Mouse (Mus musculus): ENCODE results near the gene Cd82. TPM values are rescaled to one million over a fixed set of nuclear protein-coding genes. Genes with fewer than 3 reads are reported as not detected.

Gene Cd82
- total and polyA plus RNA-seq, 3 experiments, result 177 to 294 (median 215) TPM

GRCm38 (mm10) chr2:93428004-93428531 lies 34.9 kb downstream of the Cd82 start (continued):
- TF ChIP-seq ZMIZ1 (IDR thresholded peaks at IDR 0.05; ENCODE audit: low read depth, low read length), result 0 out of 2 replicates have a peak, but pooled peaks have one; percentile 16

- H3K4me1 ChIP-seq (ENCODE audit: control insufficient read depth in 1 of 2, insufficient read depth in 2 of 2), result peaks cover 70 to 95% of the 10 kb centered on the region in 2 experiments
- no peaks in the 10 kb centered on the region for H3K27me3 ChIP-seq (replicated peaks)
- peak overlapping the region; percentile 32; the same call in 1 of the 2 replicates for H3K4me2 ChIP-seq (ENCODE audit: insufficient read depth, low read depth, poor library complexity, severe bottlenecking)
- no peaks in the 10 kb centered on the region for H3K9me3 ChIP-seq (replicated peaks; ENCODE audit: low read length)
- H3K9ac ChIP-seq (ENCODE audit: insufficient read depth, low read depth), result 0 out of 2 replicates have a peak overlapping the region, but pooled peaks have one; percentile 1
- no peaks in the 10 kb centered on the region for H3K79me2 ChIP-seq (replicated peaks; ENCODE audit: control insufficient read depth, extremely low read depth, insufficient read depth, poor library complexity, severe bottlenecking)
- DNase-seq (ENCODE audit: extremely low read depth), result peak; percentile 97
- peaks cover 29 to 68% of the 10 kb centered on the region in 2 experiments for H3K36me3 ChIP-seq (replicated peaks in 1 of 2; ENCODE audit: control insufficient read depth in 1 of 2, insufficient read depth in 1 of 2, low read length in 1 of 2)
- peak overlapping the region; percentile 93 for H3K27ac ChIP-seq (ENCODE audit: insufficient read depth, low read depth)
- TF ChIP-seq USF1 (IDR thresholded peaks at IDR 0.05; ENCODE audit: low read depth, low read length) (no peak), ELF1 (IDR thresholded peaks at IDR 0.05; ENCODE audit: low read depth, low read length) (0 out of 2 replicates have a peak, but pooled peaks have one; percentile 39), HCFC1 (IDR thresholded peaks at IDR 0.05; ENCODE audit: low read depth, low read length) (peak; percentile 4; the same call in 1 of the 2 replicates), ZKSCAN1 (IDR thresholded peaks at IDR 0.05; ENCODE audit: borderline replicate concordance, low read depth, low read length) (no peak), EP300 (IDR thresholded peaks at IDR 0.05; ENCODE audit: low read length) (peak; percentile 89), E2F4 (IDR thresholded peaks at IDR 0.05; ENCODE audit: insufficient replicate concordance, low read depth, low read length) (no peak), RCOR1 (conservative IDR thresholded peaks at IDR 0.05; ENCODE audit: low read depth, low read length) (no peak), ZNF384 (IDR thresholded peaks at IDR 0.05; ENCODE audit: low read depth, low read length) (no peak), SMC3 (IDR thresholded peaks at IDR 0.05; ENCODE audit: low read depth, low read length) (no peak), TCF12 (IDR thresholded peaks at IDR 0.05; ENCODE audit: low read depth, low read length) (peak; percentile 92), ETS1 (conservative IDR thresholded peaks at IDR 0.05; ENCODE audit: low read depth, low read length) (peak; percentile 97), MAFK (IDR thresholded peaks at IDR 0.05; ENCODE audit: insufficient replicate concordance, low read length) (0 out of 2 replicates have a peak, but pooled peaks have one; percentile 62), CHD2 (IDR thresholded peaks at IDR 0.05; ENCODE audit: low read length) (peak; percentile 34), MAZ (IDR thresholded peaks at IDR 0.05; ENCODE audit: low read depth, low read length) (0 out of 2 replicates have a peak, but pooled peaks have one; percentile 21), BHLHE40 (IDR thresholded peaks at IDR 0.05; ENCODE audit: low read depth, low read length) (peak; percentile 86), NRF1 (IDR thresholded peaks at IDR 0.05; ENCODE audit: low read depth, low read length) (0 out of 2 replicates have a peak, but pooled peaks have one; percentile 31), KAT2A (IDR thresholded peaks at IDR 0.05; ENCODE audit: insufficient replicate concordance, low read length) (0 out of 2 replicates have a peak, but pooled peaks have one; percentile 50), ZC3H11A (IDR thresholded peaks at IDR 0.05; ENCODE audit: low read depth, low read length) (no peak), CHD1 (IDR thresholded peaks at IDR 0.05; ENCODE audit: low read depth, low read length) (no peak), POLR2A (IDR thresholded peaks at IDR 0.05; ENCODE audit: low read depth, low read length) (no peak), IRF4 (IDR thresholded peaks at IDR 0.05; ENCODE audit: low read depth, low read length) (peak; percentile 77; the same call in 1 of the 2 replicates), PAX5 (IDR thresholded peaks at IDR 0.05; ENCODE audit: low read length) (no peak), GABPA (IDR thresholded peaks at IDR 0.05; ENCODE audit: insufficient replicate concordance, low read depth, low read length) (peak; percentile 54; the same call in 1 of the 2 replicates), USF2 (conservative IDR thresholded peaks at IDR 0.05; ENCODE audit: low read depth, low read length) (no peak), NELFE (IDR thresholded peaks at IDR 0.05; ENCODE audit: low read depth, low read length) (no peak), MEF2A (IDR thresholded peaks at IDR 0.05; ENCODE audit: borderline replicate concordance, low read depth, low read length) (peak; percentile 94), SIN3A (IDR thresholded peaks at IDR 0.05; ENCODE audit: low read length) (0 out of 2 replicates have a peak, but pooled peaks have one; percentile 25), POLR2AphosphoS2 (IDR thresholded peaks at IDR 0.05; ENCODE audit: low read depth, low read length) (no peak), JUN (IDR thresholded peaks at IDR 0.05; ENCODE audit: insufficient read depth, low read depth, low read length) (peak; percentile 74), JUND (conservative IDR thresholded peaks at IDR 0.05; ENCODE audit: low read depth, low read length) (peak; percentile 61; the same call in 1 of the 2 replicates)
- dilution Hi-C loops (cut with MboI; ENCODE audit: extremely low pct_ligation_motif_present, extremely low pct_unique_long_range_greater_than_20kb, low sequenced_read_pairs) (no loop called here), in situ Hi-C loops (cut with MboI; ENCODE audit: low pct_ligation_motif_present, low pct_unique_long_range_greater_than_20kb, low sequenced_read_pairs) (no loop called here)
- H3K4me3 ChIP-seq (replicated peaks in 1 of 3; ENCODE audit: low read depth in 2 of 3, low read length in 2 of 3, poor library complexity in 1 of 3), result no peak overlapping the region
These were observed 35.8 kb downstream of the Cd82 start for GRCm38 (mm10) chr2:93427000-93427715.
